Mouse (Mus musculus): Measurements from ENCODE around the gene Gstz1.

DNA sequence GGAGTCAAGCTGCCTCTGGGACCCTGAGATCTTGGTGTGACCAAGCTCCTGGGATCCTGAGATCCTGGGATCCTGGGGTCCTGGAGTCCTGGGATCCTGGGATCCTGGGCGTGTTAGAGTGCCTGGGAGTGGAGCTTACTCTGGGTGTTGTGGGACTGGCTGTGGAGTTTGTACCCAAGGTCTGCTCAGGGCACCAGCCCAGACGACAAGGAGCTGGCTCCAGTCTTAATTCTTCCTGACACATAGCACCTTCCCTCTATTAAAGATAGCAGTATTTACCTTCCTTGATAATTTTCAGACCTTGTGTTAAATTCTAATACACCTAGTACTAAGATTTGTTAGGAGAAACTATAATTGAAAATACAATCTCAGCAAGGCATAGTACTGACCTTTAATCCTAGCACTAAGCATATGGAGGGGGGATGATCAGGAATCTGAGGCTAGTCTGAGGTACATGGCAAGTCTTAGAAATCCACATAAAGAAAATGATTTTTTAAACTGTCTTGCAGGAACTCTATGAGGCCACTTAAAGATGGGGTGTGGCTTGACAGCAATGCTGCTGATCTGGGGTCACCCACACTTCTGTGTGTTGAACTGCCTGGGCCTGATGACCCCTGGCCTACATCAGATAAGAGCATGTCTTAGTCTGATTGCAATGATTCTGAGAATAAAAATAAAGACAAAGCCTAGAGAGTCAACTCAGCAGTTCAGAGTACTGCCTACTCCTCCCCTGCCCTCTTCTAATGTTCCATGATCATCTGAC lies 66.1 kb downstream of the Gstz1 start:
- TF ChIP-seq POLR2A (IDR thresholded peaks at IDR 0.05; ENCODE audit: low read depth, low read length) (no peak), CTCF (conservative IDR thresholded peaks at IDR 0.05; ENCODE audit: insufficient read depth, insufficient read length, low read depth, low read length) (no peak)
